Mouse (Mus musculus): ENCODE measurements at regions not wholly inside any gene's neighbourhood (a gene's known extent, or its start where the extent isn't known, plus 50 kb on each side); places are given as distances from the start of the nearest gene placed in this dataset.

DNA sequence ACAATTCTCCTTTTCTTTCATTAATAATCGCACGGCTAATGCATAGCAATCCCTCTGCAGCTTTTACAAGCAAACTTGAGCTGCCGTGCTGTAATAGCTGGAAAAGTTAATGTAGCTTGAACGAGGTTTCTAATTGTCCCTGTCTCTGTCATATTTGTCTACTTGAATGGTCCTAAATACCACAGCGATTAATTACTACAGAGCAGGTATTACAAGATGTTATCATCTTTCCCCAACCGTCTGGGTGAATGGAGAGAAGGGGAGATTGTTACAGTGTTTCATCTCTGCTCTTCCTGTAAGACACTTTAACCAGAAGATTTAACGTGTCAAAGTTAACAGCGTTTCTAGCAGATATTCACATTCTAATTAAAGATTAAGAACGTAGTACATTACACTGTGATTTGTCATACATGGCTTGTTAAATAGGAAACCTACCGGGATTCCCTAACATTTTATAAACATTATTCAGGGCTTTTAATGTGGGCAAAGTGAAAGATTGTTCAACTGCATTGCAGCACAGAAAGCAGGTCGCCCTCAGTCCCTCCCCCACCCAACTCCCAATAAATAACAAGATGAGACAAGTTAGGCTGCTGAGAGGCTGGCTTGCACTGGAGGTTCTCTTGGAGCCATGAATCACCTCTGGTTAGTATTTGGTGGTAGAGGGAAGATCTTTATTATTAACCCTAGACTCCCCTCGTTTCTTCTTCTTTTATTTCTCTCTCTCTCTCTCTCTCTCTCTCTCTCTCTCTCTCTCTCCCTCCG is 436.2 kb upstream of the Pou3f3 start:
- intact Hi-C loops (cut with DNase I): loop anchor here (2.0 to 10.0 kb wide), 7 partner anchors 278 to 1375 kb away; no protein-coding TSS in a partner anchor
- H3K4me3 ChIP-seq: peak overlapping the region; percentile 1; the same call in 1 of the 2 replicates
- peak overlapping the region; percentile 92 for H3K27ac ChIP-seq
- no peak for DNase-seq (ENCODE audit: extremely low spot score in 1 of 2, low spot score in 2 of 2)
- TF ChIP-seq CTCF (IDR thresholded peaks at IDR 0.05): no peak

DNA sequence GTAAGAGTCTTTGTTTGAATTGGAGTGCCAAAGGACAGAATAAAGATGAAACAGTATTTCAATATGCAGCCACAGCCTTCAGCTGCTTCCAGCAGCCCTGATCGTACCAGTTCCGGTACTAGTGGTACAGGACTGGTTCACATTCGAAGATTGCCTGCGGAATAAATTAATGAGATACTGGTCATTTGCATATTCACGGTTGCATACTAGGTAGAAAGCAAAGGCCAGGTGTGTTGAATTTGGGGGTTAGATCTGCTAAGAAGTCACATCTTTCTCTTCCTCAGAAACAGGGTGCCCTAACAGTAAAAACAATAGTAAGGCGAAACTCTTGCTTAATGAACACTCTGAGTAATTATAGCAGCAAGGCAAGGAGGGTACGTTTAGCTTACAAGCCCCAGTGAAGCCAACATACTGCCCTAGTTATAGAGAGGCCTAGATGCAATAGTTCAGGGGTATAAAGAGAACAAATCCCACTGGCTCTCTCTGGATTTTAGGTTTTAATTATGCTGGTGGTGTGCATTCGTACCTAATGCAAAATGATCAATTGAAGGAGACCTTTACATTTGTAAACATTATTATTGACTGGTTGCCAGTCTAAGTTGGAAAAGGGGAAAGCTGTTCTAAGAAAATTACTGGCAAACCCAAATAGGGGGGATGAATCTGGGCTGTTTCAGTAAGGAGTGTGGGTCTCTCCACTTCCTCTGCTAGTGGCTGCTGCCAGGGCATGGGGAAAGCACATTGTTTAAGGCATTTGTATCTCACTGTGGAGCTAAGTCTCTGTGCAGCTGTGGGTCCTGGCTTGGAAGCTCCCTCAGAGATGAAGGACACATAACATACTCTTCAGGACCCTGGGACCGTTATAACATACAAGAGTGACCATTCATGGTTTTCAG is 435.3 kb upstream of the Pou3f3 start:
- DNase-seq (ENCODE audit: extremely low spot score in 1 of 2, low spot score in 2 of 2): no peak
- peak overlapping the region; percentile 26 for H3K4me3 ChIP-seq
- intact Hi-C loops (cut with DNase I): loop anchor here (2.0 kb wide), 1 partner anchor 433 kb away; no protein-coding TSS in a partner anchor

DNA sequence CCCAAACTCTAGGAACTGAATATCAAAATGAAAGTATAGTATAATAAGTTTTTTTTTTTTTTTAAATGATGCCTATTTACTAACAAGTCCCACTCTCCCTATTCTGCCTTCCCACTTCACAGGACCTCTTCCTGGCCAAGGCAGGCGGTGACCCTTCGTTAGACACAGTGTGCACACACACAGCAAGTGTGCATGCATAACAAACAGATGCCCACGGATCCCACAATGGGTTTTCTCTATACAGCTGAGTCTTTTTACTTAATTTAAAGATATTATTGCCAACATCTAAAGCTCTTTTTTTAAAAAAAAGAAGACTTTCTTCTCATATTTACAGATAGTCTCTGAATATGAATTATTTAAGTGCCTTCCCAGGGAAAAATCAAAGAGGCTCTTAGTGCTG is 434.5 kb upstream of the Pou3f3 start:
- H3K27ac ChIP-seq: peak overlapping the region; percentile 92
- no peak for DNase-seq (ENCODE audit: extremely low spot score in 1 of 2, low spot score in 2 of 2)
- H3K4me3 ChIP-seq: peak overlapping the region; percentile 26
- intact Hi-C loops (cut with DNase I): loop anchor here (2.0 kb wide), 1 partner anchor 432 kb away; no protein-coding TSS in a partner anchor
- no peak for TF ChIP-seq CTCF (IDR thresholded peaks at IDR 0.05)

More for the DNA sequence above, 435.3 kb upstream of the Pou3f3 start:
- no peak for TF ChIP-seq CTCF (IDR thresholded peaks at IDR 0.05)
- peak overlapping the region; percentile 92 for H3K27ac ChIP-seq

DNA sequence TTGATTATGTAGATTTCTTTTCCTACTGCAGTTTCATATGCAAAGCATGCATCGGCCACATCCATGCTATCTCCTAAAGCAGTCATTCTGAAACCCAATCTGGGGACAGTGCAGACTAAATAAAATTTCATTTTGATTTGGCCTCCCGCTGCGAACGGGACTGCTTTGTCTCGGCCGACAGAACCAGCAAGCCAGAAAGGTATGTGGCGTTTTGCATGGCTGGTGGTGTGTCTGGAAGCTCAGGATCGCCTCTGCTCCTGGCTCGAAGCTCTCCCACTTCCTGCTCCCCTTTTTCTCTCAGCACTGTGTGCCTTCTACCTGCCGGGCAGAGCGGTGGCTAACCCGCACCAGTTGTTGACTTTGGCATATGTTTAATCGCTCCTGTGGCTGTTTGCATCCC is 433.8 kb upstream of the Pou3f3 start:
- intact Hi-C loops (cut with DNase I): loop anchor here (2.0 kb wide), 1 partner anchor 431 kb away; no protein-coding TSS in a partner anchor
- TF ChIP-seq CTCF (IDR thresholded peaks at IDR 0.05): no peak
- Histone ChIP-seq H3K27ac (peak overlapping the region; percentile 92), H3K4me3 (peak overlapping the region; percentile 50)
- no peak for DNase-seq (ENCODE audit: extremely low spot score in 1 of 2, low spot score in 2 of 2)

DNA sequence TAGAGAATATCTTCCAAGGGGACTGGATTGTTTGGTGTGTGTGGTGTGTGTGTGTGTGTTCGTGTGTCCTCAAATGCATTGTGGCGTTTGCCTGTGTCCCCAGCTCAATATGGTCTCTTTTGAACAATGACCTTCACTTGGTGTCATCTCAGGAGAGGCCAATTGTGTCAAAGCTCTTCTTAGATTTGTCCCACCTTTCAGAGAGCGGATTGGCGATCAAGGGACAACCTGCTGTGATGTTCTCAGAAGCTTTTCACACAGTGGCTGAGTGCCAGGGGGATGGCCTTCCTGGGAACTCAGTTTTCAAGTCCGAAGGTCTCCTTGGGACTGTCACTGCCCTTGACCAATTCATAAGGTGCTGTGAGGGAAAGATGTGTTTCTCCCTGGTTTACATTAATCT is 433.0 kb upstream of the Pou3f3 start:
- no peak for DNase-seq (ENCODE audit: extremely low spot score in 1 of 2, low spot score in 2 of 2)
- peak overlapping the region; percentile 92 for H3K27ac ChIP-seq
- H3K4me3 ChIP-seq: peak overlapping the region; percentile 50
- intact Hi-C loops (cut with DNase I): no loop called here
- no peak for TF ChIP-seq CTCF (IDR thresholded peaks at IDR 0.05)

DNA sequence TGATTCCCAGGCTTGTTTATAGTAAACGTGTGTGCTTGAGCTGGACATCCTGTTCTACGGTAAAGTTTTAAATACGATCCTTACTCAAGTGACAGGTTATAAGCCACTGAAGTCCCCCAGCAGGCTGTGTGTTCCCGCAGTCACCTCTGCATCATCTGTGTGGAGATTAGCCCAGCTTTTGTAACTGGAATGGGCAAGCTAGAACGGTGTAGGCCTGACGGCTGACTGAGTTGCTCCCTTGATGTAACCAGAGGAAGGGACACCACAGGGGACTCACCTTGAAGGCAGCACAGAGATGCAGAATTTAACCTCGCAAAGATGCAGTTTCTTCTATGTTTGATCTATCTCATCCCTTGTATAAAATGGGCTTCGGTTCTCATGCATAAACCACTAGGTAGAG is 418.4 kb upstream of the Pou3f3 start:
- TF ChIP-seq CTCF (IDR thresholded peaks at IDR 0.05): no peak
- intact Hi-C loops (cut with DNase I): no loop called here
- DNase-seq (ENCODE audit: extremely low spot score in 1 of 2, low spot score in 2 of 2): no peak

DNA sequence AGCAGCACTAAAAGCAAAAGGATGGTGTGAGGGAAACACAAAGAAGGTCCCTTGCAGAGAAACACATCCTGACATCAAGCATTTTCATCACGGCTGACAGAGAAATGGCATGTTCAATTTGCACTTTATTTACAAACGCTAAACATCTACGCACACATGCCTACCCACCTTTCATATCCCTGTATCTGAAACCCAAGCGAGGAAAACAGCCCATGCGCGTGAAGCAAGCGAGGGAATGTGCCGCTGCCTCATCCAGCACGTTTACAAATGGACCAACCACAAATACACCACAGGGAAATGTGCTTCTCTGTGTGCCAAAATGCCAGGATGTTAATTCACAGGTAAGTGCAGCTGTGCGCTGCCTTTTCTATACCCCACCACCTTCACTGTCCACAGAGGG is 399.7 kb upstream of the Pou3f3 start:
- intact Hi-C loops (cut with DNase I): no loop called here
- peak in 1 of 2 experiments; percentile 19 for DNase-seq (ENCODE audit: extremely low spot score in 1 of 2, low spot score in 2 of 2)
- no peak for TF ChIP-seq CTCF (IDR thresholded peaks at IDR 0.05)

More for the DNA sequence above, 418.4 kb upstream of the Pou3f3 start:
- H3K27ac ChIP-seq: peak overlapping the region; percentile 3; the same call in 1 of the 2 replicates
- H3K4me3 ChIP-seq: no peak overlapping the region

DNA sequence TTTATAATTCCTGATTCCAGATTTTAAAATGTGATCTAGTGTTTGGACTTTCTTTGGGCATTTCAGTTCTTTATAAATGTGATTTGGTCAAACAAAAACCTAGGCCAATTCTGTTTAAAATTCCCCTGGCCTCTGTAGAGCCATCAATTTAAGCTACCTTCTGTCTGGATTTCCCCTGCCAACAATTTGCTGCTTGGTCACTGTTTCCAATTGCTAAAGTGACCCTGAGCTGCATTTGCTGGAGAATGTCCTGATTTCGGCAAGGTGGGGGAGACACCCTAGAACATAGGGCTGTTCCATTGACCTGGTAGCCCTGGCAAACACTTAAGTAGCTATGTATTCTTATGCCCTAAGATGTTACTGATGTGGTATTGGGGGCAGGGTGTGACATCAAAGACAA is 386.3 kb upstream of the Pou3f3 start:
- no peak for DNase-seq (ENCODE audit: extremely low spot score in 1 of 2, low spot score in 2 of 2)
- H3K27ac ChIP-seq: no peak overlapping the region
- TF ChIP-seq CTCF (IDR thresholded peaks at IDR 0.05): no peak
- H3K4me3 ChIP-seq: no peak overlapping the region
- intact Hi-C loops (cut with DNase I): no loop called here

More for the DNA sequence above, 399.7 kb upstream of the Pou3f3 start:
- Histone ChIP-seq H3K4me3 (no peak overlapping the region; the same call in 1 of the 2 replicates), H3K27ac (no peak overlapping the region)

DNA sequence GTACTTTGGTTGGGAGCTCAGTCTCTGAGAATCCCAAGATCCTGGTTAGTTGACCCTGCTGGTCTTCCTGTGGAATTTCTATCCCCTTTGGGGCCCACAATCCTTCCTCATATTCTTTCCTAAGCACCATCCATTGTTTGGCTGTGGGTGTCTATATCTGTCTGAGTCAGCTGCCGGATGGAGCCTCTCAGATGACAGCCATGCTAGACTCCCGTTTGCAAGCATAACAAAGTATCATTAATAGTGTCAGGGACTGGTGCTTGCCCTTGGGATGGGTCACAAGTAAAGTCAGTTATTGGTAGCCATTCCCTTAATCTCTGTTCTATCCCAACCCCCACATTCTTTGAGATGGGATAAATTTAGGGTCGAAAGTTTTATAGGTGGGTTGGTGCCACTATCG is 382.1 kb upstream of the Pou3f3 start:
- DNase-seq (ENCODE audit: extremely low spot score in 1 of 2, low spot score in 2 of 2): no peak
- intact Hi-C loops (cut with DNase I): no loop called here
- Histone ChIP-seq H3K4me3 (no peak overlapping the region), H3K27ac (no peak overlapping the region)
- TF ChIP-seq CTCF (IDR thresholded peaks at IDR 0.05): no peak

DNA sequence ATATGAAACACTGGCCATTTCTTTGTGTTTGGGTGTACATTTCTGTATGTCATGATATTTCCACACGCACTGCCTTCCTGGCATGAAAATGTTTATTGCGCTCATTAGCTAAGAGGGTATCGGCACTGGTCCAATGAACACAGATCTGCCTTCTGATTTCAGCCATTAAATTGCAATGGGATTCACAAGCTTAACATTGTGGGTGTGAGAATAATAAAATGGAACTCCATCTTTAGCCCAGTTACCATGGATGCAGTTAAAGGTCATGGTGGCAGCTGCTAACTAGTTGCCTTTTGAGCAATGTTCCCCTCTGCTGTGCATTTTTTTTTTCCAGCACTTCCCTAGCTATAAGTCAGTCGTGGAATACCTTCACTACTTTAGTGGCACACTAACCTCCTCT is 343.7 kb upstream of the Pou3f3 start:
- DNase-seq (ENCODE audit: extremely low spot score in 1 of 2, low spot score in 2 of 2): no peak
- Histone ChIP-seq H3K4me3 (no peak overlapping the region), H3K27ac (no peak overlapping the region)
- no peak for TF ChIP-seq CTCF (IDR thresholded peaks at IDR 0.05)
- intact Hi-C loops (cut with DNase I): no loop called here

DNA sequence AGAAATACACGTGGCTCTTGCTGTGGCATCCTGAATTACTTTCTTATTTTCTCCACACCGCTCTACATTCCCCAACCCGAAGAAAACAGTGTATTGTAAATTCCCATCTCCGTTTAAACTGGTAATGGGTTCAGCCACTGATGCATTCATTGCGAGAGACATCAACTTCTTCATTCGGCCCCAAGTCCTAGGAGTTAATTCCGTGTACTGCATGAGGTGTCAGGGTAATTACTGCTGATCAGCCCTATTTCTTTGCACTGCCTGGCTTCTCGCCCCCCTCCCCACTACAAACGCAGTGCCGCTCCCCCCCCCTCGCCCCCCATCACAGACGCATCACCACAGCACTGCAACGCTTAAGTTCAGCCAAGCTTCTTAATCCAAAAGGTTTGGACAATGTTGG is 343.2 kb upstream of the Pou3f3 start:
- no peak for TF ChIP-seq CTCF (IDR thresholded peaks at IDR 0.05)
- DNase-seq (ENCODE audit: extremely low spot score in 1 of 2, low spot score in 2 of 2): no peak
- H3K4me3 ChIP-seq: peak overlapping the region; percentile 14; the same call in 1 of the 2 replicates
- H3K27ac ChIP-seq: no peak overlapping the region
- intact Hi-C loops (cut with DNase I): no loop called here

DNA sequence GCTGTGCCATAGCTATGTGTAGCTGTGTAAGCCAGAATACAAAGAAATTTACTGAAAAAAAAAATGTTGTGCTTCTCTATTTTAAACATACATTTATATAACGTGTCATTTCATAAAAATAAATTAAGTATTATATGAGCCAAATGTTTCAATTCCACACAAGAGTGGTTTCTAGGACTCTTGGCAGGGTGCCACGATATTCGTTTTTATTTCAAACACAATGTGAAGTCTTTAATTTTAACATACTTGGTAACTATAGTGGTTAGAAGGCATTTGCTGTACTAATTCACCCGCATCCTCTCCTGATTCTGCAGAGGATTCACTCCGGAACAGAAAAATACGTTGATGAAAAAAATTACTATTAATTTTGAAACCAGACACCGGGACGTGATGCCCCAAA is 342.5 kb upstream of the Pou3f3 start:
- intact Hi-C loops (cut with DNase I): no loop called here
- no peak for TF ChIP-seq CTCF (IDR thresholded peaks at IDR 0.05)
- peak in 1 of 2 experiments; percentile 12 for DNase-seq (ENCODE audit: extremely low spot score in 1 of 2, low spot score in 2 of 2)
- H3K27ac ChIP-seq: no peak overlapping the region
- no peak overlapping the region for H3K4me3 ChIP-seq

Data from left cerebral cortex, adult 2 months (tissue).